Mouse (Mus musculus): ENCODE results near the gene Itch. TPM values are rescaled to one million over a fixed set of nuclear protein-coding genes. Genes with fewer than 3 reads are reported as not detected.
A peak's percentile ranks its signal among the peaks of the same experiment; 100 is the strongest.

The Itch gene
- polyA plus RNA-seq, 1 experiment from 2014 or later = 62.2 TPM

DNA sequence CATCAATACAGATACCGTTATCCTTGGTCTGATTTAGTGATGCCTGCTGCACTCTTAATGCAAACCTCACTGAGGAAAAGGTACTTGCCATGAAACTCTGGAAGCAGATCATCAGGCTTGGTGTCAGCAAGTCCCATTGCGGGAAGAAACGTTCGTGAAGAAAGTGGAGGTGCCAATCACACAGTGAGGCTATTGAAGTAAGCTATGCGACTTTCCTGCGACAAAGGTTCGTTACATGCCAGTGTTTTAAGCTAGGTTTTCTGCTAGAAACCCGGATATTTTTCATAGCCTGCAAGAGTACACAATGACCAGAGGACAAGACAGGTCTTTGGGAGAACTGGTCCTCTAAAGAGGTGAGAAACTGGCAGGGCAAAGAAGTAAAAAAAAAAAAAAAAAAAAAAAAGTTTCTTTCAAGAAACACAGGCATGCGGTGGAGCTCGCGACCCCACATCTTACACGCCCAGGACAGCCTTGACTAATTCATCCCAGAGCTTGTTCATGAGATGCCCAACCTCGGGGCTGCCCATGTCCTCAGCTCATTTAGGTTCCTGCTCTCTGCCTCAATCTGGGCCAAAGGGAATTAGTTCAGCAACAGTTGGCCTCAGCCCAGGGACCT, 102.5 kb downstream of the Itch start:
- Histone ChIP-seq H3K27me3 (ENCODE audit: control insufficient read depth, insufficient read depth, low read length) (no peaks in the 10 kb centered on the region), H3K36me3 (ENCODE audit: control insufficient read depth, insufficient read depth, low read length) (0 out of 2 replicates have a peak, but pooled peaks cover 1% of the 10 kb centered on the region), H3K4me2 (replicated peaks; ENCODE audit: low read depth, low read length) (peak overlapping the region; percentile 66), H3K4me1 (ENCODE audit: control insufficient read depth, insufficient read depth, low read length) (peaks cover 13% of the 10 kb centered on the region; the same call in 1 of the 2 replicates), H3K9ac (replicated peaks; ENCODE audit: low read depth, low read length) (peak overlapping the region; percentile 42), H3K27ac (ENCODE audit: low read length) (peak overlapping the region; percentile 86; the same call in 1 of the 2 replicates), H3K4me3 (ENCODE audit: low read depth, low read length) (peak overlapping the region; percentile 92), H3K9me3 (ENCODE audit: control insufficient read depth, low read depth, low read length) (no peaks in the 10 kb centered on the region)
- ATAC-seq (ENCODE audit: insufficient number of reproducible peaks, insufficient read depth, low FRiP score, low read depth) = peak; percentile 83
- 5% methylated on average over 13 of the region's 13 CpGs for WGBS

DNA sequence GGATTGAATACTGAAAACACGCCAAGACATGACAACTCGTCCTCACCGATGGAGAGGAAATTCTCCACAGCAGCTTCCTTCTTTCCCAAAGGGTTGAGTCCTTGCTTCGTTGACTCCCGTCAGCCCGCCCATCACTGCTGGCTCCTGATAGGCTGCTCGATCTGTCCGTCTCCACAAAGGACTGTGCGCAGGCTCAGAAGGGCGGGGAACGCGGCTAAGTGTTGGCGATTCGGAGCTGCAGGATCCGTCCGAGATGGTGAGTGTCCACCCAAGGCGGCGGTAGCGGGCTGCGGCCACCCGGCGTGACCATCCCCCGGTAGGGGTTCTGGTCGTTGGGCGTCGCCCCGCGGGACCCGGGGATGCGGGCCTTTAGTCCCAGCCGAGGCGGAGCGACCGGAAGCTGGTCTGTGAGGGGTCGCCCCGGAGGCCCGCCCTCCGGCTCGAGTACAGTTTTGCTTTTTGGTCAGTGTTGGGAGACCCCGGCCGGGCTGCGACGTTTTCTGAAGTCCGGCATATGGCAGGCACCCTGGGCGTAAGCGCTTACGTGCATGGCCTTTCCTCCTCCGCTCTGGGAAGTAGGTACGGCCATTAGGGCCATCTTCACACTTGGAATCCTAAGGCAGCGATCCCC, 103.2 kb downstream of the Itch start, which contains the start of gene Dynlrb1:
TSS of gene Dynlrb1 (plus strand) at position 172 of the 631 bp plus-strand sequence.
- Histone ChIP-seq H3K4me1 (ENCODE audit: control insufficient read depth, insufficient read depth, low read length) (peaks cover 13% of the 10 kb centered on the region; the same call in 1 of the 2 replicates), H3K9ac (replicated peaks; ENCODE audit: low read depth, low read length) (peak within 1 kb of the TSS; percentile 81), H3K4me2 (replicated peaks; ENCODE audit: low read depth, low read length) (peak within 1 kb of the TSS; percentile 89), H3K27me3 (ENCODE audit: control insufficient read depth, insufficient read depth, low read length) (no peaks in the 10 kb centered on the region), H3K36me3 (ENCODE audit: control insufficient read depth, insufficient read depth, low read length) (0 out of 2 replicates have a peak, but pooled peaks cover 2% of the 10 kb centered on the region), H3K27ac (ENCODE audit: low read length) (peak within 1 kb of the TSS; percentile 86), H3K4me3 (ENCODE audit: low read depth, low read length) (peak within 1 kb of the TSS; percentile 92), H3K9me3 (ENCODE audit: control insufficient read depth, low read depth, low read length) (no peaks in the 10 kb centered on the region)
- under 1% methylated on average over 50 of the region's 50 CpGs for WGBS
- ATAC-seq (ENCODE audit: insufficient number of reproducible peaks, insufficient read depth, low FRiP score, low read depth) = peak; percentile 99

DNA sequence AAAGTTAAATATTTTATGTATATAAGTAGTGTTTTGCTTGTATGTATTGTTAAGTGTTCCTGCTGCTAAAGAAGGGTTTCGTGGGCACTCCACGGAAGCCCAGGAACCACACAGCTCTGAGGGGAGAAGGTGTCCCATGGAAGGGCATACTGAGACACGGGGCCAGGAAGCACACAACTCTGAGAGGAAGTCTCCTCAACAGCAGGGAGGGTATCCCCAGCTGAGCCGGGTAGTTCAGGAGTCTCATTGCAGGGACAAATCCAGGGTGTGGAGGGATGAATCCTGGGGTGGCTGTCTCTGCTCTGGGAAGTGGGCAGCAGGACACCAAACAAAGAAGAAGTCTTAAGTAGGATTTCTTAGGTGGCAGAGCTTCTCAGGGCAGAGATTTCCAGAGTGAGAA, 104.0 kb downstream of the Itch start:
- no peak for ATAC-seq (ENCODE audit: insufficient number of reproducible peaks, insufficient read depth, low FRiP score, low read depth)
- 11% methylated on average over 4 of the region's 4 CpGs for WGBS
- no peak overlapping the region for H3K27ac ChIP-seq (ENCODE audit: low read length)

DNA sequence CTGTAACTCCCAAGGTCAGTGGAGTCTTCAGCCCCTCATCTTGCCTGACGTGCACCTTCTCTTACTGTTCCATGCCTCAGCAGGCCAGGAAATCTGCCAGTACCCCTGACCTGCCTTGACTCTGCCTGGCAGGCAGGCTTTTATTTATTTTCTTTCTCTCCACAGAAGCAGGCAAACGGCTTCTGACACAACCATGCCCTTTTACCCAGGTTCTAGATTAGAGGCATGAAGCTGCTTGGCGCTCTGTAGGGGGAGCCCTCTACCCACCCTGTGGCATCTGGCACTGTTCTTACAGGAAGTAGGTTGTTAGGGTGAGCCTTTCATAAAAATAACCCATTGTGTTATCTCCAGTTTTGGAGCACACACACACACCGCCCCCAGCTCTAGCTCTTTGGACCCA, 107.6 kb downstream of the Itch start:
- no peaks in the 10 kb centered on the region for H3K27me3 ChIP-seq (ENCODE audit: control insufficient read depth, insufficient read depth, low read length)
- 72% methylated on average over 4 of the region's 4 CpGs for WGBS
- H3K4me3 ChIP-seq (ENCODE audit: low read depth, low read length) = no peak overlapping the region
- peaks cover 10% of the 10 kb centered on the region; the same call in 1 of the 2 replicates for H3K4me1 ChIP-seq (ENCODE audit: control insufficient read depth, insufficient read depth, low read length)
- no peaks in the 10 kb centered on the region for H3K9me3 ChIP-seq (ENCODE audit: control insufficient read depth, low read depth, low read length)
- no peak overlapping the region for H3K4me2 ChIP-seq (replicated peaks; ENCODE audit: low read depth, low read length)
- H3K27ac ChIP-seq (ENCODE audit: low read length) = no peak overlapping the region
- H3K36me3 ChIP-seq (ENCODE audit: control insufficient read depth, insufficient read depth, low read length) = peaks cover 30% of the 10 kb centered on the region
- no peak for ATAC-seq (ENCODE audit: insufficient number of reproducible peaks, insufficient read depth, low FRiP score, low read depth)
- no peak overlapping the region for H3K9ac ChIP-seq (replicated peaks; ENCODE audit: low read depth, low read length)

More for the DNA sequence above, 104.0 kb downstream of the Itch start:
- Histone ChIP-seq H3K36me3 (ENCODE audit: control insufficient read depth, insufficient read depth, low read length) (0 out of 2 replicates have a peak, but pooled peaks cover 3% of the 10 kb centered on the region), H3K27me3 (ENCODE audit: control insufficient read depth, insufficient read depth, low read length) (no peaks in the 10 kb centered on the region), H3K4me3 (ENCODE audit: low read depth, low read length) (peak overlapping the region; percentile 92), H3K4me2 (replicated peaks; ENCODE audit: low read depth, low read length) (peak overlapping the region; percentile 89), H3K4me1 (ENCODE audit: control insufficient read depth, insufficient read depth, low read length) (peaks cover 13% of the 10 kb centered on the region; the same call in 1 of the 2 replicates), H3K9me3 (ENCODE audit: control insufficient read depth, low read depth, low read length) (no peaks in the 10 kb centered on the region), H3K9ac (replicated peaks; ENCODE audit: low read depth, low read length) (peak overlapping the region; percentile 81)

DNA sequence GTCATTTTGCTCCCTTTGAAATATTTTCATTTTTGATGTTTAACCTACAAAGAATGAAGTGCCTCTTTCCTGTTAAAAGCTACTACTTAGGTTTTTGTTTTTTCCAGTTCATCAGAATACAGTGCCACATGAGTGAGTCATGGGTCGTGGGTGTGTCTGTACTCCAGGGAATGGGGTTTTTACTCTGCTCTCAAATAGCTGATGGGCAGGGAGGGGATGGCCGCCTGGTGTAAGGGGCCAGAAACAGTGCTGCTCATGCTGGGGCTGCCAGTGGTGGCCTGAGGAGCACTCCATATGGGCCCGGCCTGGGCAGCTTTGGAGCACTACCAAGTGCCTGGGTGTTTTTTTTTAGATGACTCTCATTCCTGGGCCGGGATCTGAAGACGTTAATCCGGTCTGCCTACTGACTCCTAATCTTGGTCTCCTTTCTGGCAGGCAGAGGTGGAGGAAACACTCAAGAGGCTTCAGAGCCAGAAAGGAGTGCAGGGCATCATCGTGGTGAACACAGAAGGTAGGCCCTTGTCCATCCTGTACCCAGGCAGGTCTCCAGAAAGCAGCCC, 109.1 kb downstream of the Itch start:
- H3K4me3 ChIP-seq (ENCODE audit: low read depth, low read length) = no peak overlapping the region
- no peak overlapping the region for H3K27ac ChIP-seq (ENCODE audit: low read length)
- peaks cover 41% of the 10 kb centered on the region for H3K36me3 ChIP-seq (ENCODE audit: control insufficient read depth, insufficient read depth, low read length)
- no peaks in the 10 kb centered on the region for H3K27me3 ChIP-seq (ENCODE audit: control insufficient read depth, insufficient read depth, low read length)
- no peaks in the 10 kb centered on the region for H3K9me3 ChIP-seq (ENCODE audit: control insufficient read depth, low read depth, low read length)
- ATAC-seq (ENCODE audit: insufficient number of reproducible peaks, insufficient read depth, low FRiP score, low read depth) = no peak
- no peak overlapping the region for H3K9ac ChIP-seq (replicated peaks; ENCODE audit: low read depth, low read length)
- H3K4me2 ChIP-seq (replicated peaks; ENCODE audit: low read depth, low read length) = no peak overlapping the region
- WGBS = 87% methylated on average over 7 of the region's 7 CpGs
- H3K4me1 ChIP-seq (ENCODE audit: control insufficient read depth, insufficient read depth, low read length) = peaks cover 8% of the 10 kb centered on the region; the same call in 1 of the 2 replicates

DNA sequence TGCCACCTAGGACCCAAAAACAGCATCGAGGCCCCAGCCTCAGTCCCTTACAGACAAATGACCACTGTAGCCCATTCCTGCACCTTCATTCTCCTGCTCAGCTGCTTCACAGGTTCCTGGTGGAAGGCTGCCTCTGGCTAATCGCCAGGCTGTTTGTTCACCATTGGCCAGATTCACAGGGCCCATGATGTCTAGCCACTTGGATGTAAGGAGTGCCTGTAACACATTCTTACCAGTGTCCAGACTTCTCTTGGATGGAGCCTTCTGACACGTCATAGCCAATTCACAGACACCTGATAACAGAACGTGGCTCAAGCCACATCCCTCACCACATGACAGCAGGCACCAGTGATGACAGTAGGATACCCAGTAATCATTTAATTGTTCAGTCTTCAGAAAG, 112.9 kb downstream of the Itch start:
- H3K27ac ChIP-seq (ENCODE audit: low read length) = no peak overlapping the region
- H3K4me3 ChIP-seq (ENCODE audit: low read depth, low read length) = no peak overlapping the region
- ATAC-seq (ENCODE audit: insufficient number of reproducible peaks, insufficient read depth, low FRiP score, low read depth) = no peak
- no peak overlapping the region for H3K9ac ChIP-seq (replicated peaks; ENCODE audit: low read depth, low read length)
- no peaks in the 10 kb centered on the region for H3K9me3 ChIP-seq (ENCODE audit: control insufficient read depth, low read depth, low read length)
- 89% methylated on average over 4 of the region's 4 CpGs for WGBS
- H3K27me3 ChIP-seq (ENCODE audit: control insufficient read depth, insufficient read depth, low read length) = no peaks in the 10 kb centered on the region
- H3K4me1 ChIP-seq (ENCODE audit: control insufficient read depth, insufficient read depth, low read length) = no peaks in the 10 kb centered on the region
- peaks cover 76% of the 10 kb centered on the region for H3K36me3 ChIP-seq (ENCODE audit: control insufficient read depth, insufficient read depth, low read length)
- no peak overlapping the region for H3K4me2 ChIP-seq (replicated peaks; ENCODE audit: low read depth, low read length)

DNA sequence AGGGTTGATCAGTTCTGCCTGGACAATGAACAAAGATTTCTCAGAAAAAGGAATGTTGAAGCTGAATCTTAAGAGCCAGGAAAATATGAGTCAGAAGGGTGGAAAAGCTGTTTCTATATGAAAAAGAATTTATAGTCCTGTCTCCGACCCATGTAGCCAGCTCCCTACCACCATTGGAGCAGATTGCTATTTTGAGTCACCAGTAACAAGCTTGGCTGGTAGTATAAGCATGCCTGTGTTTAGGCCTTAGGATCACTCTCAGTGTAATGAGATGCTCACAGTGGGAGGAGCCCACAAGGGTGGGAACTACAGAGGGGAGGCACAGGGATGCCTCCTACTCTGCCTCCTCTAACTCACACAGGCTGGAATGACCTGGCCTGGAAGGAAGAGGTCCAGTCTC, 114.9 kb downstream of the Itch start:
- no peak for ATAC-seq (ENCODE audit: insufficient number of reproducible peaks, insufficient read depth, low FRiP score, low read depth)
- Histone ChIP-seq H3K9ac (replicated peaks; ENCODE audit: low read depth, low read length) (no peak overlapping the region), H3K4me1 (ENCODE audit: control insufficient read depth, insufficient read depth, low read length) (no peaks in the 10 kb centered on the region), H3K4me3 (ENCODE audit: low read depth, low read length) (no peak overlapping the region), H3K27me3 (ENCODE audit: control insufficient read depth, insufficient read depth, low read length) (no peaks in the 10 kb centered on the region), H3K4me2 (replicated peaks; ENCODE audit: low read depth, low read length) (no peak overlapping the region), H3K9me3 (ENCODE audit: control insufficient read depth, low read depth, low read length) (no peaks in the 10 kb centered on the region), H3K27ac (ENCODE audit: low read length) (no peak overlapping the region), H3K36me3 (ENCODE audit: control insufficient read depth, insufficient read depth, low read length) (peaks cover 70% of the 10 kb centered on the region)
- 91% methylated on average over 1 of the region's 1 CpGs for WGBS

DNA sequence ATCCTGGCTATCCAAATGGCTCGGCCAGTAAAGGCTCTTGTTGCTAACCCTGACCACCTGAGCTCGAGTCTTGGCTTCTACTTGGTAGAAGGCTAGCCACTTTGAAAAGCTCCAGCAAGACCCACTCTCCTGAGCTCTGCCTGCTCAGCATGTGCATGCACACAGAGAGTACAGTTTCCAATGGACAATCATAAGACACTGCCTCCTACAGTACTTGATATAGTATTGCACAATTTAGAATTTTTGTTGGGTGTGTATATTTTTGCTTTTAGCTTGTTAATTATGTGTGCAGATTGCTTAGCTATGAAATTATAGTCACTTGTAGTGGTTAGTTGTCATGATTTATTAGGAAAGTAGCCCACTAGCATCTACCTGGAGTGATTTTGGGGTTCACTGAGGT, 115.4 kb downstream of the Itch start:
- Histone ChIP-seq H3K9me3 (ENCODE audit: control insufficient read depth, low read depth, low read length) (no peaks in the 10 kb centered on the region), H3K4me3 (ENCODE audit: low read depth, low read length) (no peak overlapping the region), H3K9ac (replicated peaks; ENCODE audit: low read depth, low read length) (no peak overlapping the region), H3K27ac (ENCODE audit: low read length) (no peak overlapping the region), H3K27me3 (ENCODE audit: control insufficient read depth, insufficient read depth, low read length) (no peaks in the 10 kb centered on the region), H3K4me2 (replicated peaks; ENCODE audit: low read depth, low read length) (no peak overlapping the region), H3K36me3 (ENCODE audit: control insufficient read depth, insufficient read depth, low read length) (peaks cover 70% of the 10 kb centered on the region), H3K4me1 (ENCODE audit: control insufficient read depth, insufficient read depth, low read length) (no peaks in the 10 kb centered on the region)
- 85% methylated on average over 2 of the region's 2 CpGs for WGBS
- ATAC-seq (ENCODE audit: insufficient number of reproducible peaks, insufficient read depth, low FRiP score, low read depth) = no peak
